Mouse (Mus musculus): Measurements from ENCODE around the gene Arhgap45.

Gene Arhgap45

DNA sequence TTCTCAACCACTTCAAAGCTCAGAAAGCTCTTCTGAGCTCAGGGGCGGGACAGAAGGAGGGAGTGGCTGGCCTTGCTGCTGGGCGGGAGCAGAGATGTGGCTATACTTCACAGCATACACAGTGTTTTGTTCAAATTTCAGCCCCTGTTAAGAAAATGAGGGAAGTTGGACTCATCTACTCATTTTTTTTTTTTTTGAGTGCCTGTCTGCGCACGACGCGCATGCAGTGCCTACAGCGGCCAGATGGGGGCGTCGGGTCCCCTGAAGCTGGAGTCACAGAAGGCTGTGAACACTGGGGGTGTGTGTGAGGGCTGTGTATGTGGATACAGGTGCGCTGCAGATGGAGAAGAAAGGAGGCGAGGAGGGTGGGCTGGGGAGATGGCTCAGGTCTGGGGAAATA lies 29.5 kb upstream of the Arhgap45 start:
- DNase-seq (ENCODE audit: low spot score): peak; percentile 93

DNA sequence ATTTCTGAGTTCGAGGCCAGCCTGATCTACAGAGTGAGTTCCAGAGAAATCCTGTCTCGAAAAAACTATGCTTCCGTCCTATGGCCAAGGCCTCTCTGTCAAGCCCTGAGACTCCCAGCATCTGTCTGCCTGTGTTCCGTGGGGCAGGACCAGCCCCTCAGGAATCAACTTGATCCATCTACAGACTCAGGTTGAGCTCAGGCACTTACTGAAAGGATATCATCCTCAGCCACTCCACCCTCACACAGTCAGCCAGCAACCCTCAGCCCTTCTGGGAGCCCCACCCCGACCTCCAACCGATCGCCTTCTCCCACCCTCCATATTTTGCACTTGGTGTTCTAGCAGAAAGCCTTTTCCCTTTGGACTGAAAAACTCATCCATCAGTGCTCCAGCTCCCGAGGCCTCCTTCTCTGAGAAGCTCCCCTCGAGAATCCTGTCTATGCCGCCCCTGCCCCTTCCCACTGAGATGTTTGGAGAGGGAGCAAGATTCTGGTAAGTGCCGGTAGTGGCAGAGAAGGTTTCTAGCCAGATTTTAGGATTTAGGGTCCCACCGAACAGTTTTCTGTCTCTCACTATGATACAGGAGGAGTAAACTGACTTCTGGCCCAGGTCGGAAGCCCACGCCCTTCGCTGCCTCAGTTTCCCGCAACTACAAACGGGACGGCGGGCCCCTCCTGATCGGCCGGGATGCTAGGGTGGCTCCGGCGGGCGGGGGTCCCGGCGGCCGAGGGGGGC lies 28.5 kb upstream of the Arhgap45 start:
- no peak for DNase-seq (ENCODE audit: low spot score)

DNA sequence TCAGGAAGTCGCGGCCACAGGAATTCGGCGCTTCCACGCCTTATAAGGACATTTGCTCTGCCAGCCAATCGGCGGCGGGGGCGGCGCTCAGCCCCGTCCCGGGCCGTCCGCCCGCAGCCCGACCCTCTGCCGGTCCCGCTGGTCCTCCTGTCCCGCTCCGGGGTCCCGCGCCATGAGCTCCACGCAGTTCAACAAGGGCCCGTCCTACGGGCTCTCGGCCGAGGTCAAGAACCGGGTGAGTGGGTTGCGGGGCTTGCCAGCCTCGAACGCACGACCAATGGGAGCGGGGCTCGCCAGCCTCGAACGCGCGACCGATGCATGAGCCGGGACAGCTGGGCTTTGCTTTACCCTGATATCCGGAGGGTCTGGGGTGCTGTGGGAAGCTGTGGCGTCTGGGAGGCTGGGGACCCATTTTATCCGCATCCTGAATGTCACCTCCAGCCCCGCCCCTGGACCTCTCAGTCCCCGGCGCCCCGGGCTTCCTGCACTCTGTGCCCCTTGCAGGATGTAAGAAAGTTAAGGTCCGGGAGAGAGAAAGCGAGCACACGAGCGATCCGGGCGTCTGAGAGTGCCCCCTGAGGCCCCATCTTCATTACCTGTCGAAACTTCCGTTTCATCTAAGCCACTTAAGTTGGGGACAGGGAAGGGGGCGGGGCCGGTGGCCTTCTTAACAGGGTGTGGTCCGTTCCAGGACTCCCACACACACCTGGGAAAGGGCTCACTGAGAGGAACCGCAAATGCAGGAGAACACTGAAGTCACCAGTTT lies 27.8 kb upstream of the Arhgap45 start, which contains the start of gene Cnn2:
Gene Cnn2 (plus strand): TSS at position 79 of the 766 bp plus-strand sequence.
- no peak for DNase-seq (ENCODE audit: low spot score)

DNA sequence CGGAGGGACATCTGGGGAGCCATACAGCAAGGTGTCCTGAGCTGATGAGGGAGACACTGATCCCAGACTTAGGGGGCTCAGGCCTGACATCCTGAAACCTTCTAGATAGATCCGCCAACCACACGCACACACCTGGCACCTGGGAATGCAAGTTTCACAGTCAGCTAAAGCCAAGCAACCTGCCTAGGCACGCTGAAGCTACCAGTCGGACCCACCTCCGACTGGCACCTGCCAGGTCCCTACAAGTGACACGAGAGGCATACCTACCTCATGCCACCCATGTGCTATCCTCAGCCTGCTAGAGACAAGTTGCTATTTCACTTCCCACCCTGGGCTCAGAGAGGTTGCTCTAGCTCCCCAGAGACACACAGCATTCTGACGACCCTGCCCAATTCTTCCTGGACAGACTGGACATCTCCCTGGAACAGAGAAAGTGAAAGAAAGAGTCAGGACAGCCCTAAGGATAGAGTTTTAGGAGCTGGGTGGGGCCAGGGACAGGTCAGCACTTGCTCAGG lies 27.1 kb upstream of the Arhgap45 start:
- DNase-seq (ENCODE audit: low spot score): no peak

DNA sequence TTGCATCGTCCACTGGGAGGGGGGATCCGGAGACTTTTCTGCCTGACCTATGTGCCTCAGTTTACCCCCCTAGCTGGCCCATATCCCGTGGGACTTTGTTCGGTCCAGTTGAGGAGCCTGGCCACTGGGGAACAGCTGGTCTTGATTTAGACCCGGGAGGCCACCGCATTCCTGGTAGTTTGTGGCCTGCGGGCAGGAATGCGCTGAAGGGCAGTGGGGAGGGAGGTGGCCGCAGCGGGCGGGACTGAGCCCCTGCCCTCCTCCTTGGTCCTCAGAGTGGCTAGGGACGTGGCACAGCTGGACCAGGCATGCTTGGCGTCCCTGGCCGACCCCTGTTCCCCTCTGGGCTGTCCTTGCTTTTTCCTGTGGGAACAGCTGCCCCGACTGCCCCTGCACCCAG lies 26.6 kb upstream of the Arhgap45 start:
- DNase-seq (ENCODE audit: low spot score): no peak

DNA sequence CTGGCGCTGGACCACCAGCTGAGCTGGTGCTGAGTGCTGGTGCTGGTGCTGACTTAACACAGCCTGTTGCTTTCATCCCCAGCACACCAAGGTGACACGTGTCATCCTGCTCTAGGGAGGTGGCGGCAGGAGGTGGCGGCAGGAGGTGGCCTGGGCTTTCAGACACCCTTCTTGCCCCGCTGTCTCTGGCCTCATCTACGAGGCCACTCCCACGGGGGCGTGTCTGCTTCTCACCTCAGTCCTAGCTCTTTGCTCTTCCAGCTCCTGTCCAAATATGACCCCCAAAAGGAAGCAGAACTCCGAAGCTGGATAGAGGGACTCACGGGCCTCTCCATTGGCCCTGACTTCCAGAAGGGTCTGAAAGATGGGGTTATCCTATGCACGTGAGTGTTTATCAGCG lies 25.4 kb upstream of the Arhgap45 start:
- no peak for DNase-seq (ENCODE audit: low spot score)

DNA sequence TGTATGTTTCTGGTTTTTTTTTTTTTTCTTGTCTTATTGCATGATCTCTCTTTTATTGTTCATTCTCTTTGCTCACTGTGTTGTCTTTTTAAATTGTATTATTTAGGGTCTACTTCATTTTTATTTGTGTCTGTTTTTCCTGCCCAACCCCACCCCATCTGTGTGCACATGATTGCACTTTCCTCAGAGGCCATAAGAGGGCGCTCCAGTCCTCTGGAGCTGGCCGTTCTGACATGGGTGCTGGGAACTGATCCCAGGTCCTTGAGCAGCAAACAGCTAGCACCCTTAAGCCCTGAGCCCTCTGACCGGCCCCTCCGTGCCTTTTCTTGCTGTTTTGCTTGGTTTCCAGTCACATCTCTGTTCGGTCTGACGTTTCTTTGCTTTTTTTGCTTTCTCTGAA lies 24.9 kb upstream of the Arhgap45 start:
- no peak for DNase-seq (ENCODE audit: low spot score)

DNA sequence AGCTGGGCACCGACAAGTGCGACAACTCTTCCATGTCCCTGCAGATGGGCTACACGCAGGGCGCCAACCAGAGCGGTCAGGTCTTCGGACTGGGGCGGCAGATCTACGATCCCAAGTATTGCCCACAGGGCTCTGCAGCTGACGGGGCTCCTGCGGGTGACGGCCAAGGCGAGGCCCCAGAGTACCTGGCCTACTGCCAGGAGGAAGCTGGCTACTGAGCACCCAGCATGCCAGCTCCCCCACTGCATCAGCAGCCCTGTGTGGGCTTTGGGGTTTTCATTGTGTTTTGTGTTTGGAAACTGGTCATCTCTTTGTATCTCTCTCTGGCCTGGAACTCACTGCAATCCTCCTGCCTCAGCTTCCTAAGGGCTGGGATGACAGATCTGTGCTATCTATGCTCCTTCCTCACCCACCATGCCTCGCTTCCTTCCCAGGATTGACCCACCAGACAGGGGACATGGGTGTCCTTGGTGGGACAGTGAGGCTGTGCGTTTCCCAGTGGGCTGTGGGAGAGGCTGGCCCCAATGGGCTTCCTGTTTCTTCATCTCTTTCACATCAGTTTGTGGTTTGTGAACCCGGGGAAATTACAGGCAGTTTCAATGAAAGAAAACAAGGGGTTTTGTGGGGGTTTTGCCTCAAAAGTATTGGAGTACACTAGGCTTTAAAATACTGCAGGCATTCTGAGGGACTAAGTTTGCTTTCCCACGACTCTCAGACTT lies 21.9 kb upstream of the Arhgap45 start:
- DNase-seq (ENCODE audit: low spot score): peak; percentile 65

DNA sequence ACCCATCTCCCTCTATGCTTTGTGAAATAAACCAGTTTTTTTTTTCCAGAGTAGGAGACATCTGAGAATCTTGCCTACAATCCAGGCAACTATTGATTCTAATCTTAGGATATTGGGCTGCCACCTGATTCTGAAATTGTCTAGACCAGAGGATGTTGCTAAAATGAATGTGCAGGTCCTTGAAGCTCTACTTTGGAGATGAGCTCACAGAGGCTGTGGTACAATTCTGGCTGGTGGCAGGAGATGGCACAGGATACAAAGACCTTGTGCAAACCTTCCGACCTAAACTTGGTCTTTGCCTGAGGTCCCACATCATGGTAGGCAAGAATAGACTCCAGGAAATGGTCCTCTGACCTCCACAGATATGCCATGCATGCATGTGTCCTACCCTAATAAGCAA lies 20.8 kb upstream of the Arhgap45 start:
- DNase-seq (ENCODE audit: low spot score): no peak

DNA sequence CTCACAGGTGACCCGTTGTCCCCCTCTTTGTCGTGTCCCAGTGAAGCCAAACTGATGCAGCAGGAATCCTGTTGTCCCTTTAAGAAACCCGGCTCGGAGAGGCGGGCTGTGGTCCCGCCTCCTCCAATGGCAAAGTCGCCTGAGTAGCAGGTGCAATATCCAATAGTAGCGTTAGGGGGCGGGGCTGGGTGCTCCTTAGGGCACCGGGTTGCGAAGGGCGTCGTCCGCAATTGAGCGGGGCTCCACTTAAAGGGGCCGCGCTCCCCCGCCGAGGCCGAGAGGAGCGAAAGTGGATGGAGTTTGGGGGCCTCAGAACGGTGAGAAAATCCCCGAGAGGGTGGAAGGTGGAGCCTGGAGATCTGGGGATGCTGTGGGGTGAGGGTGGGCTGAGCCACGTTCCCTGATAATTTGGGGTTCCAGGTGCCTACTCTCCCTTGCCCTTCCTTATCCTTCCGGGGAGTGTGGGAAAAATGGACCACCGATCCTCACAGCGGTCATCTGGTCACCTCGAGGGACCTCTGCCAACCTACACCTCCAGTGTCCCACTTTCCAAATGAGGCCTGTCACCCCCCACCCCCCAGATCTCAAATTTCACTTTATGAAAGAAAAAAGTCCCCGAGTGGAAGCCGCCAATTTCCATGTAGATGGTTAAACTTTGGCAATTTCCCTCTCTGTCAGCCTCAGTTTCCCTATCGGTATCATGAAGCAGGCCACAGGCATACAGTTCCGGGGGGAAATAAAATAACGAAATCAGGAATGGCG lies 20.0 kb upstream of the Arhgap45 start, which contains the start of gene Abca7:
Gene Abca7 (plus strand): TSS at position 223 of the 762 bp plus-strand sequence.
- peak; percentile 98 for DNase-seq (ENCODE audit: low spot score)

DNA sequence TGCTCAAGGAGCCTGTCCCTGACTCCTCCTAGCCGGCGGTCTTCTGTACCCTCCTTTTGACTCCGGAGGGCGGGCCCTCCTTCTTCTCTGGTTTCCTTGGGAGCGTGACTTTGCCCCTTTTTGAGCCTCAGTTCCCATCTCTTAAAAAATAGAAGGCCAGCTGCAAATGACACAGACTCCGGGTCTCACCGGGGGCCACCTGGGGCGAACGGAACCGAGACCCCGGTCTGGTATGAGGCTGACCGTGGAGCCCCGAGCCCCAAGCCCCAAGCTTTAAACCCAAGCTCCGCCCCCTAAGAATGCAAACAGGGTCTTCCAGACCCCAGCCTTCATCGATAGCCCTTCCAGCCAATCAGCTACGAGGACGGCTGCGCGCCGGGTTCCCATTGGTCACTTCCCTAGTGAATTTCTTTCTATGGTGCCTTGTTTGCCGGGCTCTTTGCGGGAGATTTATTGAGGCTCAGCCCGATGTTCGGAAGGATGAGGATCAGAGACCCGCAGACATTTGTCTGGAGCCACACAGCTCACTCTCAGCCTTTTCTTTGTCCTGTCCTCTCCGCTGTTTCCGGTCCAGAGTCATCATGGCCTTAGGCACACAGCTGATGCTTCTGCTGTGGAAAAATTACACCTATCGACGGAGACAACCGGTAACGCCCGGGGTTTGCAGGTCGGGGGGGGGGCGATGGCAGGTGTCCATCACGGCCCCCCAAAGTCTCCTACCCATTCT lies 19.3 kb upstream of the Arhgap45 start:
- DNase-seq (ENCODE audit: low spot score): peak; percentile 93

DNA sequence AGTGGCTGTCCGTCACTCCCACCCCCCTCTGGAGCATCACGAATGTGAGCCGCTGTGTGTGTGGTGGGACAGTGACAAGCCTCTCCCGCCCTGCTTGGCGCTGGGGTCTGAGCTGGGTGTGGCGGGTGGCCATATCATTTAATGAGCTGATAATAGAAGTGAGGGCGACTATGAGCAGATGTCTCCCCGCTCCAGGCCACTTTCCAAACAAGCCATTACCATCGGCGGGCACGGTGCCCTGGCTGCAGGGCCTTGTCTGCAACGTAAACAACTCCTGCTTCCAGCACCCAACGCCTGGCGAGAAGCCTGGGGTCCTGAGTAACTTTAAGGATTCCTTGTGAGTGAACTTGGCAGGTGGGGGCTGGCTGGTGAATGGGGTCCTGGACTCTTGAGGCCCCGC lies 18.6 kb upstream of the Arhgap45 start:
- DNase-seq (ENCODE audit: low spot score): peak; percentile 86

DNA sequence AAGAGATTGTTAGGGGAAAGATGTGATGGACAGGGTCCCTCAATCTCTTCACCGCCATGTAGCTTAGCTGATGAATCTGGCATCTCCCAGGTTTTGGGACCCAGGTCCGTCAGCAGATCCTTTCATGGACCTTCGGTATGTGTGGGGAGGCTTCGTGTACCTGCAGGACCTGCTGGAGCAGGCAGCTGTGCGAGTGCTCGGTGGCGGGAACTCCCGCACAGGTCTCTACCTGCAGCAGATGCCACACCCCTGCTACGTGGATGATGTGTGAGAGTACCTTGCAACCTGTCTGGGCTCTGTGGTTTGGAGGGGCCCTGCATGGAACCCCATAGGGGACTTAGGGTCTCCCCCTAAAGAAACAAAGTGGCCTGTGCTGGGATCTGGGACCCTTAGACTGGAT lies 14.5 kb upstream of the Arhgap45 start:
- no peak for DNase-seq (ENCODE audit: low spot score)

DNA sequence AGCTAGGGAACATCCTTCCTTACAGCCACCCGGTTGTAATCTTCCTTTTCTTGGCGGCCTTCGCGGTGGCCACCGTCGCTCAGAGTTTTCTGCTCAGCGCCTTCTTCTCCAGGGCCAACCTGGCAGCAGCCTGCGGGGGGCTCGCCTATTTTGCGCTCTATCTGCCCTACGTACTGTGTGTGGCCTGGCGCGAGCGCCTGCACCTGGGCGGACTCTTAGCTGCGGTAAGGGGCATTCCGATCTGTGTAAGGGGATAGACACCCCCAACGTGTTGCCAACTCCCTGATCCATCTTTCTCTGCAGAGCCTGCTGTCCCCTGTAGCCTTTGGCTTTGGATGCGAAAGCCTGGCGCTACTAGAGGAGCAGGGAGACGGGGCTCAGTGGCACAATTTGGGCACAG lies 13.6 kb upstream of the Arhgap45 start:
- no peak for DNase-seq (ENCODE audit: low spot score)

DNA sequence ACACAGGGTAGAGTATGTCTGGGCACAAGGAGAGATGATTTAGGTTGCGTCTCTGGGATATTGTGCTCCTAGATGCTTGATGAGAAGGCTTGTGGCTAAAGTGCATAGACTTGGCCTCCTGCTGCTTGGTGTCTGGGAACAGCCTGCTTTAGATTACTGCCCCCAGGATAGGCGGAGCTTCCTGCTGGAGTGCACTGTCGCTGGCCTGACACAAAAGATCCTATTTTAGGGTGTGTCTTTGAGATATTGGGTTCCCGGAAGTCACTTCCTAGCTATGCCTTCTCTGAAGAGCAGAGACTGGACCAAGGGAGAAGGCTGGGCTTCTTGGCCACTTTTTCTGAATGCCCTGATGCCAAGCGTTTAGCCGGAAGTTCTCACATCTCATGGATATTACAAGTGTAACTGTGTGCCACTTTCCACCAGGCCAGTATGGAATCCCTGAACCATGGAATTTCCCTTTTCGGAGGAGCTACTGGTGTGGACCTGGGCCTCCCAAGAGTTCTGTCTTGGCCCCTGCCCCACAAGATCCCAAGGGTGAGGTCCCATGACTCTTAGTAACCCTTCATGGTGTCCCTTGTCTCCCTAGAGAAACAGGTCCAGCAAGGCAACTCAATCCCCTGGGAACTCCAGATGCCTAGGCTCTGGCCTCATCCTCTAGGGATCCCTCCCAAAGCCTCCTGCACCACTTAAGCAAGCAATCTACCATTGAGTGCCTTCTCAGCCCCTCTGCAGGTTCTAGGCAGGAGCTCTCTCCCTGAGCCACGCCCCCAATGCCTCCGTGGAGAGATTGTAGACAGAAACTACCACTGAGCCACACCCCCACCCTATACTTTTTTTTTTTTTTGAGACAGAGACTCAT lies 12.8 kb upstream of the Arhgap45 start:
- DNase-seq (ENCODE audit: low spot score): peak; percentile 66

DNA sequence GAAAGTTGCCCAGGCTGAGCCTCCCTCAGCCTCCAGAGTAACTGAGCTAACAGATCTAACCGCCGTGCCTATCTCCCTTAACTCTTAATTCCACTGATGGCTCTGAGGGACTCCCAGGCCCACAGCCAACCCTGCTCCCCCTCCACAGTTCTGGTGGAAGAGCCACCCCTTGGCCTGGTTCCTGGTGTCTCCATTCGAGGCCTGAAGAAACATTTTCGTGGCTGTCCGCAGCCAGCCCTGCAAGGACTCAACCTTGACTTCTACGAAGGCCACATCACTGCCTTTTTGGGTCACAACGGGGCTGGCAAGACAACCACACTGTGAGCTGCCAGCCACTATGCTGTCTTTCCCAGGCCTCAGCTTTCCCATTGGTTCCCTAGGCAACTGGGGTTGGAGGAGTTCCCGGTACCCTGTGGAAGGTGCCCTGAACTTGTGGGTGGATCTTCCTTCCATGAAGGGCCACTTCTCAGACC lies 12.2 kb upstream of the Arhgap45 start:
- no peak for DNase-seq (ENCODE audit: low spot score)

DNA sequence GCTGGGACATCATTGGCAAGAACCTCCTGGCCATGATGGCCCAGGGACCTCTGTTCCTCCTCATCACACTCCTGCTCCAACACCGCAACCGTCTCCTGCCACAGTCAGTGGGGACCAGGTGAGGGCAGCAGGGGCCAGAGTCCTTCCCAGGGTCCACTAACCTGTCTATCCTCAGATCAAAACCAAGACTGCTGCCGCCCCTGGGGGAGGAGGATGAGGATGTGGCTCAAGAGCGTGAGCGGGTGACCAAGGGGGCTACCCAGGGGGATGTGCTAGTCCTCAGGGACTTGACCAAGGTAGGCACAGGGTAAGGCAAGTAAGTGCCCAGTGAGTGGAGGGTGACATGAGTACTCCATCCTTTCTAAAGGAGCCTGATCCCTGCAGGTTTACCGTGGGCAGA lies 4.7 kb upstream of the Arhgap45 start:
- DNase-seq (ENCODE audit: low spot score): no peak

DNA sequence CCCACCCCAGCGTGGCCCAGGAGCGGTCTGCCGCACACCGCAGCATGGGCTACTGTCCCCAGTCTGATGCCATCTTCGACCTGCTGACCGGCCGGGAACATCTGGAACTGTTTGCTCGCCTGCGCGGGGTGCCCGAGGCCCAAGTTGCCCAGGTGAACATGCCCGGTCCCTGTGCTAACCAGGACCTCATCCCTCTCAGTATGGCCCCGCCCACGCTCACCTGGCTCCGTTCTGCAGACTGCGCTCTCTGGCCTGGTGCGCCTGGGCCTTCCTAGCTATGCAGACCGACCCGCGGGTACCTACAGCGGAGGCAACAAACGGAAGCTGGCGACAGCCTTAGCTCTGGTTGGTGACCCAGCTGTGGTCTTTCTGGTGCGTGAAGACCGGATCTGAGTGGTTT lies 2.8 kb upstream of the Arhgap45 start:
- no peak for DNase-seq (ENCODE audit: low spot score)

DNA sequence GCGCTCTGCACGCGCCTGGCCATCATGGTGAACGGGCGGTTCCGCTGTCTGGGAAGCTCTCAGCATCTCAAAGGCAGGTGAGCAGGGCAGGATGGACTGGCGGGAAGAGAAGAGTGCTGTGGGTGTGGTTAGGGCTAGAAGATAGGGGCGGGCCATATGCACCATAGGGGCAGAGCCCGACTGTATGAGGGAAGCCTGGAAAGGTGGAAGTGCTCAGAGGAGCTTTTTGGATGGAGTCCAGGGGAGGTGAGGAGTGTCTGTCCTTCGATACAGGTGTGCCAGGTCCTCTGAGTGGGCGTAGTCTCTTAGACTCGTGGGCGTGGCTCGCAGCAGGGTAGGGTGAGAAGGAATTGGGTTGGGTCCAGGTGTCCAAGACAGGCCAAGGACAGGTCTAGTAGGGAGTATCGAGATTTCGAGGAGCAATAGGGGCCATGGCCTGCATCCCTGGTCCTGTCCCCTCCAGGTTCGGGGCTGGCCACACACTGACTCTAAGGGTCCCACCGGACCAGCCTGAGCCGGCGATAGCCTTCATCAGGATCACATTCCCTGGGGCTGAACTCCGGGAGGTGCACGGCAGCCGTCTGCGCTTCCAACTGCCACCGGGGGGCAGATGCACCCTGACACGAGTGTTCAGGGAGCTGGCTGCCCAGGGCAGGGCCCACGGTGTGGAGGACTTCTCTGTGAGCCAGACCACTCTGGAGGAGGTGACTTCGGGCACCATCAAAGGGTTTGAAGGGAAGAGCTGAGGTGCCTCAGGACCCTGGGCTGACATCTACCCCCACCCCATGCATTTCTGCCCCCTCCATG lies 1.8 kb upstream of the Arhgap45 start:
- DNase-seq (ENCODE audit: low spot score): peak; percentile 70

Measured in MN1 (cell line).